Mouse (Mus musculus) B cell, adult 2 months (primary cell): ENCODE measurements around the gene 4930402H24Rik.

Source experiments
- DNase-seq, 2 experiments: peaks; one replicate each; pipeline ENCODE4 v3.0.0; 2022

The 4930402H24Rik gene

DNA sequence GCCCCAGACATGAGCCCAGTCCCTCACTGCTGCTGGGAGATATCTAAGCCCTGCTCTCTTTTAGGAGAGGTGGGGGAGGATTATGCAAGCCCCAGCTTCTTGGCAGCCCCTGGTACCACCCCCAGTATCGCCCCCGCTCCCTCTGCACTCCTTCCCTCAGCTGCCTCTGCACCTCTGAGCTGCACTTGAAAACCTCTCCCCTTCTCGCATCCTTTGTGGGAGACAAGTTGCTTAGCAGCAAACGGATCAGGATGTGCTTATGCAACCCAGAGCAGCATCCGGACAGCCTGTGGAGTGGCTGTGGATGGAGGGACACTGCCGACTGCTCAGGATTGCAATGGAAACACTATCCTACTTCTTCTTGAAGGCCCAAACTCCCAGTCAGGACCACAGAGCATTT is 248.7 kb downstream of the 4930402H24Rik start:
- no peak for DNase-seq

DNA sequence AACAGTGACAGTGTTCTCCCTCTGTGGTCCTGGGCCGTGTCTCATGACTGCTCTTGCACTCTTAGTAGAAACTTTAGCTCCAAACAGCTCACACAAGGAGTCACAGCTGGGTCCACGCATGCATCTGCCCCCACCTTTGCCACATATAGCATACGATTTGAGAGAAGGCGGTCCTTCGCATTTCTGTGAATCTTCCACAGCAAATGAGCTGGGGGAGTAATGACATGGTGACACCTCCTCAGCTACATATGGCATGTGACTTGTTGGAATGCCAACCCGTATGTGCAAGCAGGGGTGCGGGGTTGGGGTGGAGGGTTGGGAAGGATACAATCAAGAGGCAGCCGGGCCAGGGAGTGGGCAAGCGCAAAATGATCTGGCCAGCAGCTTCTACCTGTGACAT is 249.7 kb downstream of the 4930402H24Rik start:
- DNase-seq, result no peak
